In the genomic region with DNA sequence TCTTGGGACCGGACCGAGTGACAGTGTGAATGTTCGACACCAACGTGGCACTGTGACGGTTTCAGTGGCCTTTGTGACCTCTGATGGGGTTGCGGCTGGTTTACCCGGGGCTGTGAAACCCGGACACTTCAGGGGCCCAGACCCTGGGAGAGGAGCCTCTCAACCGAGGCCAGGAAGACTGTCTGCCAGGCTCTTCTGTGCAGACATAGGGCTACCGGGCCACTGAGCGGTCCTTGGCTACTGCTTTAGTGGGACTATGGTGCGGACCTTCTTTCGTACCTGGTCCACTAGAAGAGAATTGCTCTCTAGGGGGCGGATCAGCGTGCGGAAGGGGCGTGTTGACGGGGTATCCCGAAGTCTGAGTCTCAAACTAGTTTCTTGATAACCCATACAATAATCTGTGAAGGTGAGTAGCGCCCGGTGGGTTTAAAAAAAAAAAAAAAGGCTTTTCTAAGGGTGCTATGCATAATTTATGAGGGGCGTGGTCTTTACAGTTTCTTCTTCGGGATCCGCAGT, we compare ENCODE assay signal across 8 mouse cellular contexts. TPM values are rescaled to one million over a fixed set of nuclear protein-coding genes. Genes with fewer than 3 reads are reported as not detected.
DNase-seq lines count a peak whose midpoint lies in the region; ATAC-seq and TF ChIP-seq lines count a peak whose summit lies in the region.

No protein-coding gene starts in this region.

- H3K9ac ChIP-seq in kidney, postnatal 0 days (ENCODE audit: low read depth, low read length), result peak overlapping the region; percentile 31; the same call in 1 of the 2 replicates
- peak overlapping the region; percentile 25; the same call in 1 of the 2 replicates for H3K9ac ChIP-seq in midbrain, embryonic 13.5 days (replicated peaks)

- no peaks in the 10 kb centered on the region for H3K36me3 ChIP-seq in kidney, postnatal 0 days (ENCODE audit: insufficient read depth, low read length)
- H3K36me3 ChIP-seq in midbrain, embryonic 13.5 days, result no peaks in the 10 kb centered on the region

- H3K4me2 ChIP-seq in kidney, postnatal 0 days (ENCODE audit: low read length), result peak overlapping the region; percentile 76
- H3K4me2 ChIP-seq in midbrain, embryonic 13.5 days (replicated peaks), result peak overlapping the region; percentile 72

- peak; percentile 15; the same call in 1 of the 2 replicates for ATAC-seq in granulocyte monocyte progenitor cell, adult 5-6 weeks (replicated peaks; ENCODE audit: poor library complexity, severe bottlenecking)
- no peak for ATAC-seq in kidney, postnatal 0 days (replicated peaks; ENCODE audit: low FRiP score, low read depth)
- no peak for ATAC-seq in midbrain, embryonic 13.5 days
- no peak for ATAC-seq in inflammation-experienced regulatory T-cells, adult 6 months

- H3K27me3 ChIP-seq in kidney, postnatal 0 days (ENCODE audit: insufficient read depth, low read length), result no peaks in the 10 kb centered on the region
- H3K27me3 ChIP-seq in midbrain, embryonic 13.5 days, result no peaks in the 10 kb centered on the region

- no peak overlapping the region for H3K27ac ChIP-seq in kidney, postnatal 0 days
- no peak overlapping the region for H3K27ac ChIP-seq in midbrain, embryonic 13.5 days

- no peak for TF ChIP-seq CTCF in kidney, postnatal 0 days (IDR thresholded peaks at IDR 0.05; ENCODE audit: low read depth)

- no peaks in the 10 kb centered on the region for H3K9me3 ChIP-seq in kidney, postnatal 0 days (replicated peaks; ENCODE audit: low read length)
- no peaks in the 10 kb centered on the region for H3K9me3 ChIP-seq in midbrain, embryonic 13.5 days

- 28% methylated on average over 23 of the region's 24 CpGs for WGBS in kidney, postnatal 0 days
- WGBS in midbrain, embryonic 13.5 days, result 17% methylated on average over 24 of the region's 24 CpGs

- H3K4me3 ChIP-seq in kidney, postnatal 0 days (replicated peaks; ENCODE audit: low read depth, low read length), result peak overlapping the region; percentile 43
- H3K4me3 ChIP-seq in midbrain, embryonic 13.5 days (replicated peaks), result peak overlapping the region; percentile 46

- DNase-seq in heart, adult 11 months, result peak; percentile 89
- DNase-seq in heart, adult 8-10 months (ENCODE audit: low spot score), result no peak
- DNase-seq in T-cell, adult 2 months (ENCODE audit: low spot score), result peak; percentile 10
- DNase-seq in kidney, postnatal 0 days (ENCODE audit: low spot score), result peak; percentile 7
- DNase-seq in left cerebral cortex, adult 18-20 months (ENCODE audit: low spot score in 2 of 2), result no peak

- H3K4me1 ChIP-seq in kidney, postnatal 0 days (replicated peaks; ENCODE audit: insufficient read depth, low read length), result no peaks in the 10 kb centered on the region
- H3K4me1 ChIP-seq in midbrain, embryonic 13.5 days (replicated peaks), result peaks cover 5% of the 10 kb centered on the region; the same call in 1 of the 2 replicates

RNA-seq across cellular contexts. Expression of gene Uba1, which starts 0.8 kb away (rescaled TPM):
- 100 to 1,000 TPM; 197 to 257 (median 214) TPM for total RNA-seq in heart, adult 8-10 months (2022)
- 273 and 299 TPM in 2 replicates for total RNA-seq in granulocyte monocyte progenitor cell, adult 5-6 weeks (2014; fragmentation: Nextera tagmentation)
- total RNA-seq in granulocyte monocyte progenitor cell, adult 5-6 weeks (2017), result 188 and 223 TPM in 2 replicates
- 119 and 131 TPM in 2 replicates for polyA plus RNA-seq in kidney, postnatal 0 days (2015; fragmentation: Nextera tagmentation; extraction: Ambion mirVana)
- 418 and 425 TPM in 2 replicates for polyA plus RNA-seq in midbrain, embryonic 13.5 days (2015; fragmentation: Nextera tagmentation; extraction: Ambion mirVana)
- 100 to 1,000 TPM; 106 to 132 (median 118) TPM for polyA plus RNA-seq in inflammation-experienced regulatory T-cells, adult 6 months (2017; shearing (Covaris generic))
- total RNA-seq in left cerebral cortex, adult 18-20 months (2021), result 100 to 1,000 TPM; 348 to 355 TPM

RNA-seq across cellular contexts. Expression of gene Cdk16, which starts 28.8 kb away (rescaled TPM):
- total RNA-seq in heart, adult 8-10 months (2022), result 100 to 1,000 TPM; 112 to 136 (median 121) TPM
- total RNA-seq in granulocyte monocyte progenitor cell, adult 5-6 weeks (2014; fragmentation: Nextera tagmentation), result 56.4 and 74.9 TPM in 2 replicates
- total RNA-seq in granulocyte monocyte progenitor cell, adult 5-6 weeks (2017), result 18.8 and 27.8 TPM in 2 replicates
- 78.9 and 81.6 TPM in 2 replicates for polyA plus RNA-seq in kidney, postnatal 0 days (2015; fragmentation: Nextera tagmentation; extraction: Ambion mirVana)
- polyA plus RNA-seq in midbrain, embryonic 13.5 days (2015; fragmentation: Nextera tagmentation; extraction: Ambion mirVana), result 112 and 128 TPM in 2 replicates
- polyA plus RNA-seq in inflammation-experienced regulatory T-cells, adult 6 months (2017; shearing (Covaris generic)), result 10 to 100 TPM in 2 of 3 experiments, 1 to 10 TPM in 1; 5.6 to 14.2 (median 13.1) TPM
- total RNA-seq in left cerebral cortex, adult 18-20 months (2021), result 100 to 1,000 TPM; 235 to 249 TPM

RNA-seq across cellular contexts. Expression of gene Ndufb11, which starts 41.5 kb away (rescaled TPM):
- total RNA-seq in heart, adult 8-10 months (2022), result 100 to 1,000 TPM; 611 to 795 (median 691) TPM
- 188 and 233 TPM in 2 replicates for total RNA-seq in granulocyte monocyte progenitor cell, adult 5-6 weeks (2014; fragmentation: Nextera tagmentation)
- total RNA-seq in granulocyte monocyte progenitor cell, adult 5-6 weeks (2017), result 97.4 and 116 TPM in 2 replicates
- polyA plus RNA-seq in kidney, postnatal 0 days (2015; fragmentation: Nextera tagmentation; extraction: Ambion mirVana), result 451 and 489 TPM in 2 replicates
- 210 and 223 TPM in 2 replicates for polyA plus RNA-seq in midbrain, embryonic 13.5 days (2015; fragmentation: Nextera tagmentation; extraction: Ambion mirVana)
- polyA plus RNA-seq in inflammation-experienced regulatory T-cells, adult 6 months (2017; shearing (Covaris generic)), result 100 to 1,000 TPM; 246 to 261 (median 246) TPM
- 100 to 1,000 TPM; 146 to 150 TPM for total RNA-seq in left cerebral cortex, adult 18-20 months (2021)

RNA-seq across cellular contexts. Expression of gene Rbm10, which starts 41.6 kb away (rescaled TPM):
- 10 to 100 TPM; 16.6 to 21.8 (median 18.6) TPM for total RNA-seq in heart, adult 8-10 months (2022)
- total RNA-seq in granulocyte monocyte progenitor cell, adult 5-6 weeks (2014; fragmentation: Nextera tagmentation), result 50.1 and 52.1 TPM in 2 replicates
- total RNA-seq in granulocyte monocyte progenitor cell, adult 5-6 weeks (2017), result 70.2 and 83.0 TPM in 2 replicates
- 37.3 and 41.0 TPM in 2 replicates for polyA plus RNA-seq in kidney, postnatal 0 days (2015; fragmentation: Nextera tagmentation; extraction: Ambion mirVana)
- polyA plus RNA-seq in midbrain, embryonic 13.5 days (2015; fragmentation: Nextera tagmentation; extraction: Ambion mirVana), result 72.6 and 81.7 TPM in 2 replicates
- 10 to 100 TPM; 38.3 to 45.6 (median 42.8) TPM for polyA plus RNA-seq in inflammation-experienced regulatory T-cells, adult 6 months (2017; shearing (Covaris generic))
- 10 to 100 TPM; 45.0 to 45.1 TPM for total RNA-seq in left cerebral cortex, adult 18-20 months (2021)

RNA-seq across cellular contexts. Expression of gene Usp11, which starts 44.8 kb away (rescaled TPM):
- total RNA-seq in heart, adult 8-10 months (2022), result 1 to 10 TPM; 3.7 to 7.3 (median 5.9) TPM
- 32.9 and 42.7 TPM in 2 replicates for total RNA-seq in granulocyte monocyte progenitor cell, adult 5-6 weeks (2014; fragmentation: Nextera tagmentation)
- total RNA-seq in granulocyte monocyte progenitor cell, adult 5-6 weeks (2017), result 36.3 and 41.6 TPM in 2 replicates
- 16.3 and 16.4 TPM in 2 replicates for polyA plus RNA-seq in kidney, postnatal 0 days (2015; fragmentation: Nextera tagmentation; extraction: Ambion mirVana)
- polyA plus RNA-seq in midbrain, embryonic 13.5 days (2015; fragmentation: Nextera tagmentation; extraction: Ambion mirVana), result 100.0 and 101 TPM in 2 replicates
- polyA plus RNA-seq in inflammation-experienced regulatory T-cells, adult 6 months (2017; shearing (Covaris generic)), result 10 to 100 TPM in 2 of 3 experiments, 1 to 10 TPM in 1; 6.5 to 21.8 (median 12.9) TPM
- total RNA-seq in left cerebral cortex, adult 18-20 months (2021), result 100 to 1,000 TPM; 109 to 123 TPM

Comparison
In these comparisons a context has a peak if more than half of its experiments do, and no peak if none do; other contexts are left out.
1. DNase-seq: peak in heart, adult 11 months (single experiment), T-cell, adult 2 months (single experiment) and kidney, postnatal 0 days (single experiment); none in heart, adult 8-10 months (single experiment) and left cerebral cortex, adult 18-20 months (0 of 2).